Mouse (Mus musculus): ENCODE data around the gene 1110008L16Rik. TPM values are rescaled to one million over a fixed set of nuclear protein-coding genes. Genes with fewer than 3 reads are reported as not detected.

Gene 1110008L16Rik
- total RNA-seq, 2 experiments from 2014 or later: 7.2 to 13.8 TPM

Other genes with a start within 250 kb of the 1110008L16Rik start
- 30.0 and 31.1 TPM in 2 replicates for gene 2700097O09Rik, start 219.5 kb upstream of the 1110008L16Rik start, total RNA-seq (2015; ENCODE audit: low replicate concordance)
- gene 2700097O09Rik, start 219.5 kb upstream of the 1110008L16Rik start, total RNA-seq (2017; ENCODE audit: low replicate concordance): 9.1 and 9.9 TPM in 2 replicates
- gene Srp54a, start 219.3 kb upstream of the 1110008L16Rik start, total RNA-seq (2015; ENCODE audit: low replicate concordance): 31.1 and 33.2 TPM in 2 replicates
- gene Srp54a, start 219.3 kb upstream of the 1110008L16Rik start, total RNA-seq (2017; ENCODE audit: low replicate concordance): 74.0 and 116 TPM in 2 replicates
- gene Fam177a, start 175.1 kb upstream of the 1110008L16Rik start, total RNA-seq (2015; ENCODE audit: low replicate concordance): 6.9 TPM in 1 of 2 replicates, not detected in the other
- 5.6 and 7.1 TPM in 2 replicates for gene Fam177a, start 175.1 kb upstream of the 1110008L16Rik start, total RNA-seq (2017; ENCODE audit: low replicate concordance)
- gene Srp54b, start 144.5 kb upstream of the 1110008L16Rik start, total RNA-seq (2015; ENCODE audit: low replicate concordance): 8.6 and 11.5 TPM in 2 replicates
- 50.8 and 61.3 TPM in 2 replicates for gene Srp54b, start 144.5 kb upstream of the 1110008L16Rik start, total RNA-seq (2017; ENCODE audit: low replicate concordance)
- 7.9 and 9.0 TPM in 2 replicates for gene 1700047I17Rik2, start 100.0 kb upstream of the 1110008L16Rik start, total RNA-seq (2015; ENCODE audit: low replicate concordance)
- 1.1 and 2.0 TPM in 2 replicates for gene 1700047I17Rik2, start 100.0 kb upstream of the 1110008L16Rik start, total RNA-seq (2017; ENCODE audit: low replicate concordance)
- 18.8 and 24.7 TPM in 2 replicates for gene Srp54c, start 69.4 kb upstream of the 1110008L16Rik start, total RNA-seq (2015; ENCODE audit: low replicate concordance)
- gene Srp54c, start 69.4 kb upstream of the 1110008L16Rik start, total RNA-seq (2017; ENCODE audit: low replicate concordance): 29.8 and 35.9 TPM in 2 replicates
- 6.7 and 13.3 TPM in 2 replicates for gene Ppp2r3c, start 3.4 kb downstream of the 1110008L16Rik start, total RNA-seq (2015; ENCODE audit: low replicate concordance)
- gene Ppp2r3c, start 3.4 kb downstream of the 1110008L16Rik start, total RNA-seq (2017; ENCODE audit: low replicate concordance): 7.4 and 9.6 TPM in 2 replicates
- 66.3 and 98.4 TPM in 2 replicates for gene Psma6, start 84.6 kb downstream of the 1110008L16Rik start, total RNA-seq (2015; ENCODE audit: low replicate concordance)
- gene Psma6, start 84.6 kb downstream of the 1110008L16Rik start, total RNA-seq (2017; ENCODE audit: low replicate concordance): 99.5 and 111 TPM in 2 replicates
- gene Nfkbia, start 193.1 kb downstream of the 1110008L16Rik start, total RNA-seq (2015; ENCODE audit: low replicate concordance): 13.4 and 14.8 TPM in 2 replicates
- 14.1 and 20.5 TPM in 2 replicates for gene Nfkbia, start 193.1 kb downstream of the 1110008L16Rik start, total RNA-seq (2017; ENCODE audit: low replicate concordance)